Mouse (Mus musculus) G1E (cell line): Measurements from ENCODE around the gene Mfsd12.

Experiments used
- CTCF ChIP-seq: IDR thresholded peaks from 2 replicates; pipeline ENCODE4 v1.5.1; 2012; ENCODE audit warnings: low read depth, low read length, inconsistent platforms, mixed read lengths
- TAL1 ChIP-seq: conservative IDR thresholded peaks from 2 replicates; pipeline ENCODE4 v1.6.1; 2012; ENCODE audit warnings: low read depth, low read length, inconsistent platforms, mixed read lengths

DNA sequence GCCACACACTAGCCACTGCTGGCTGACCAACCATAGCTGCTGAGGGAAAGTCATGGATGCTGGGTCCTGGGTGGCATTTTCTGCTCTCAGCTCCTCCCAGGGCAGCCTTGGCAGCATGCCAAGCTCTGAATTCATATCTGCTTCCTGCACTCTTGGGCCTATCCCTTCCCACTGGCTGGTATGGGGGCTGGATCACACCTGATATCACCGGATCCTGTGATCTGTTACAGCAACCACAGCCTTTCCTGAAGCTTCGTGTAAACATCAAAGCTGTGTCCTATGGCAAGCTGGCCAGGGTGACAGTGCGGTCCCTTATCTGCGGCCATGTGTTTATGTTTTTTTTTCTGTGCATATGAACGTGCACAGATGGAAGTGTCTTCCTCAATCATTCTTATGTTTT lies 24.7 kb downstream of the Mfsd12 start:
- no peak for TF ChIP-seq CTCF
- TF ChIP-seq TAL1: peak; percentile 85
